Mouse (Mus musculus) stomach, embryonic 14.5 days (tissue): ENCODE measurements around the gene Opalin. TPM values are rescaled to one million over a fixed set of nuclear protein-coding genes. Genes with fewer than 3 reads are reported as not detected.

ENCODE experiments used
- ATAC-seq: fragments of 200-750 bp; cut with Nextera tagmentation; 2 replicates; pipeline ENCODE4 v1.8.0; 2017; ENCODE audit warnings: low read depth, moderate TSS enrichment; ENCODE audit not compliant: insufficient number of reproducible peaks, insufficient read depth, low FRiP score
- H3K27ac ChIP-seq: fragments of 300-500 bp; sonication (generic); 2 replicates; pipeline ENCODE4 v1.5.1; 2014; ENCODE audit warnings: mild to moderate bottlenecking, low read length, moderate library complexity, mixed read lengths
- H3K27me3 ChIP-seq: fragments of 300-500 bp; sonication (generic); 2 replicates; pipeline ENCODE4 v1.6.1; 2014; ENCODE audit warnings: low read length, control low read depth, mixed read lengths; ENCODE audit not compliant: control insufficient read depth, insufficient read depth
- H3K36me3 ChIP-seq: fragments of 300-500 bp; sonication (generic); 2 replicates; pipeline ENCODE4 v1.6.1; 2014; ENCODE audit warnings: mild to moderate bottlenecking, control low read depth, low read length, moderate library complexity, mixed read lengths; ENCODE audit not compliant: control insufficient read depth, insufficient read depth
- H3K4me1 ChIP-seq: fragments of 300-500 bp; sonication (generic); 2 replicates; pipeline ENCODE4 v1.6.1; 2014; ENCODE audit warnings: low read length, control low read depth, mixed read lengths; ENCODE audit not compliant: control insufficient read depth, insufficient read depth
- H3K4me2 ChIP-seq: fragments of 300-500 bp; sonication (generic); replicated peaks from 2 replicates; pipeline ENCODE4 v1.6.1; 2014; ENCODE audit warnings: low read depth, low read length, control low read depth
- H3K4me3 ChIP-seq: fragments of 300-500 bp; sonication (generic); 2 replicates; pipeline ENCODE4 v1.5.1; 2014; ENCODE audit warnings: low read depth, low read length, control low read depth
- H3K9ac ChIP-seq: fragments of 300-500 bp; sonication (generic); replicated peaks from 2 replicates; pipeline ENCODE4 v1.6.1; 2014; ENCODE audit warnings: low read depth, mild to moderate bottlenecking, control low read depth, low read length, moderate library complexity, mixed read lengths
- H3K9me3 ChIP-seq: fragments of 300-500 bp; sonication (generic); 2 replicates; pipeline ENCODE4 v1.6.1; 2016; ENCODE audit warnings: low read depth, low read length, control low read depth; ENCODE audit not compliant: control insufficient read depth
- WGBS: fragments of 180-500 bp; shearing (Covaris S2); extraction: QIAGEN DNeasy Blood & Tissue Kit; methylation state at CpG from one replicate; pipeline ENCODE4 v1.1.7; 2014; 5-methylcytosine and 5-hydroxymethylcytosine counted together
- polyA plus RNA-seq: library from polyadenylated mRNA; unstranded; fragments of >200 nt; fragmentation: Nextera tagmentation; extraction: Ambion mirVana; gene quantifications from 2 replicates; pipeline ENCODE4 v1.2.1, GENCODE M21; 2014

Opalin gene
- polyA plus RNA-seq, 1 experiment from 2014 or later = not detected

DNA sequence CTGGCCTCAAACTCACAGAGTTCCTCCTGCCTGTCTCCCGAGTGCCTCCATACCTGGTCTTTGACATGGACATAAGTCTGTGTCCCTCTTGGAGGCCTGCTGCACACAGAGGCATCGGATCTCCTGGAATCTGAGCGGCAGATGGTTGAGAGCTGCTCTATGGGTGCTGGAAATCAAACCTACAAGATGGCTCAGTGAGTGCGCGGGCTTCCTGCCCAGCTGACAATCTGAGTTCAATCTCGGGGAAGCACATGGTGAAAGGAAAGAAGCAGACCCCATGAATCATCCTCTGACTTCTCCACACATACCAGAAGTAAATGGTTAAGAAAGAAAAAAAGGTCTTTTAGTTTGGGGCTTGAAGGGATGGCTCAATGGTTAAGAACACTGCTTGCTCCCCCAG is 45.0 kb downstream of the Opalin start:
- Histone ChIP-seq H3K4me2 (no peak overlapping the region), H3K9ac (no peak overlapping the region), H3K4me3 (no peak overlapping the region), H3K27ac (no peak overlapping the region), H3K27me3 (no peaks in the 10 kb centered on the region), H3K9me3 (no peaks in the 10 kb centered on the region), H3K36me3 (no peaks in the 10 kb centered on the region), H3K4me1 (no peaks in the 10 kb centered on the region)
- 77% methylated on average over 6 of the region's 6 CpGs for WGBS
- ATAC-seq = no peak

DNA sequence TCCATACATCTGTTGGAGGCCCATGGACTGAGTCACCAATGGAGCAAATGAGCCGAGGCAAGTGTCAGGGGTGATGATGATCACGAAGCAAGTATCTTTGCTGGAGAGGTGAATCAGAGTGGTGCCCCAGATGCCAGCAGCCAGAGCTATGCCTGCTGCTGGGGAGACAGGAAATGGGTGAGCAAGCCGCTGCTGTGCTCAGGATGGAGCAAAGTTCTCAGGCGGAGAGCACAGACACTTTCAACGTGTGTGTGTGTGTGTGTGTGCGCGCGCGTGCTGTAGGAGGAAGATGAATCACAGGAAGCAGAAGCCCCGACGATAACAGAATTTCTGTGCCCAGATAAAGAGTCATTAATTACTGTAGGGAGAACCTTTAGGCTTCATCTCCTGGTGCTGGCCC is 45.9 kb downstream of the Opalin start:
- Histone ChIP-seq H3K4me1 (no peaks in the 10 kb centered on the region), H3K4me3 (no peak overlapping the region), H3K9me3 (no peaks in the 10 kb centered on the region), H3K9ac (no peak overlapping the region), H3K27ac (no peak overlapping the region), H3K27me3 (no peaks in the 10 kb centered on the region), H3K4me2 (no peak overlapping the region), H3K36me3 (no peaks in the 10 kb centered on the region)
- WGBS = 54% methylated on average over 11 of the region's 11 CpGs
- ATAC-seq = no peak

DNA sequence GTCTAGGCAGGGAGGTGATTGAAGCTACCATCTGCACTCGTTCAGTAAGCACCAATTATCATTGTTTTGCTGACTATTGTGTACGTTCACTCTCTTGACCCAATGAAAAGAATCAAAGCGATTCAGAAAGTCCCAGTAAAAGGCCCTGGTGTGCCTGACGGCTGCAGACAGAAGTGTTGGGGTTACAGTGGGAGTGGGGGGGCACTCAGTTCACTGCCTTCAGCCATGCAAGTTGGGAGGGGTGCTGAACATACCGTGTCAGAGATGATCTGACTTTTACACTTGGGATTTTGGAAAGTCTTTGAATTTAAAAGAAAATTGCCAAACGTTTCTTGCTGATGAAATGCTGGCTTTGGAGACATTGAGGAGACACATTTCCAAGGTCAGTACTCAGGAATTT is 46.8 kb downstream of the Opalin start:
- no peaks in the 10 kb centered on the region for H3K4me1 ChIP-seq
- 68% methylated on average over 6 of the region's 6 CpGs for WGBS
- no peak overlapping the region for H3K4me2 ChIP-seq
- H3K27ac ChIP-seq = no peak overlapping the region
- H3K4me3 ChIP-seq = no peak overlapping the region
- no peaks in the 10 kb centered on the region for H3K36me3 ChIP-seq
- H3K9me3 ChIP-seq = no peaks in the 10 kb centered on the region
- no peak for ATAC-seq
- no peaks in the 10 kb centered on the region for H3K27me3 ChIP-seq
- no peak overlapping the region for H3K9ac ChIP-seq

DNA sequence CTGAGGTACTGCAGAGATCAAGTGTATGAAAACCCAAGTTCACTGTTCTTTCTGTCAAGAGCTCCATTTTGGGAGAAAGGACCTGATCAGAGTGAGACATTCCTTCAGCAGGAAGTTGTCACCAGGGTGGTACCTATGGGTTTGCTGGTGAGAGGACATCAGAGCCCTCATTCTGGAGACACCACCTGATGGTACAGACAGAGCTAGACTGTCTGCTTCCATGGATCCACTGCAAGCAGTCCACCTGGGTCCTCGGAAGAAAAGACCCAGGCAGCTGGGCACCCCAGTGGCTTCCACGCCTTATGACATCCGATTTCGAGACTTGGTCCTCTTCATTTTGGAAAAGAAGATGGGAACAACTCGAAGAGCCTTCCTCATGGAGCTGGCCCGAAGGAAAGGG is 47.7 kb downstream of the Opalin start, which contains the start of gene Dntt:
Gene Dntt, plus strand, starts transcription at position 57 of the 400 bp plus-strand sequence.
- H3K27ac ChIP-seq = no peak within 1 kb of the TSS
- no peak within 1 kb of the TSS for H3K4me2 ChIP-seq
- H3K27me3 ChIP-seq = no peaks in the 10 kb centered on the region
- H3K36me3 ChIP-seq = no peaks in the 10 kb centered on the region
- H3K4me1 ChIP-seq = no peaks in the 10 kb centered on the region
- H3K9ac ChIP-seq = no peak within 1 kb of the TSS
- no peaks in the 10 kb centered on the region for H3K9me3 ChIP-seq
- no peak for ATAC-seq
- H3K4me3 ChIP-seq = no peak within 1 kb of the TSS
- 85% methylated on average over 6 of the region's 6 CpGs for WGBS

DNA sequence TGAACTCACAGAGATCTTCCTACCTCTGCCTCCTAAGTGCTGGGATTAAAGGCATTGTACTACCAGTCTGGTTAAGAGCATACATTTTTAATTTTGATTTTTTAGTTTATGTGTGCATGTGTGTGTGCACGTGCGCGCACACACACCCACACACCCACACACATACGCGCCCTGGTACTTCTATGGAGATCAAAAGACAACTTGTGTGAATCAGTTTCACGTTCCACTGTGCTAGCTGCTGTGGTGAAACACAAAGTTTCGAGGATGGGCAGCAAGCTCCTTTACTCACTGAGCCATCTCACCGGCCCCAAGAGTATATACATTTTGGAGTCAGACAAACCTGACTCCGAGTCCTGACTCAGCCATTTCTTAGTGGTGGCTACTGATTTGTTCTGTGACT is 49.3 kb downstream of the Opalin start:
- Histone ChIP-seq H3K9ac (no peak overlapping the region), H3K27me3 (no peaks in the 10 kb centered on the region), H3K4me3 (no peak overlapping the region), H3K4me2 (no peak overlapping the region), H3K4me1 (no peaks in the 10 kb centered on the region), H3K9me3 (no peaks in the 10 kb centered on the region), H3K27ac (no peak overlapping the region), H3K36me3 (no peaks in the 10 kb centered on the region)
- ATAC-seq = no peak
- 93% methylated on average over 9 of the region's 9 CpGs for WGBS

DNA sequence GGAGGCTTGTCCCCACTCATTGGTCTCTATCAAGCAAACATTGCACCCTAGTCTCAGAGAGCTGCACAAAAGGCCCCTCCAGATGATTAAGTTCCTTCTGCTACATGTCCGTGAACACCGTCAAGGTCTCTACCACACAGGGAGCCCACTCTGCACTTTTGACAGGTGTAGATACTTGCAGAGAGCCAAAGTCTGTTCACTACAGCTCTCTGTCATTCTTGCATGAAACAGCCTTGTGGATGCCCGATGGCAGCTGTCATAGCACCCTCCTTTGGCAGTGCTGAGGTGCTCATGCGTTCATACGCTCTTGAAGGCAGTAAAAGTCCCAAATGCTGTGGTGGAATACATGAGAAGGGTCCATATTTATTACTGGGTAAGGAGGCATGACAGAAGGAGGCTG is 49.9 kb downstream of the Opalin start:
- 88% methylated on average over 5 of the region's 5 CpGs for WGBS
- H3K4me2 ChIP-seq = no peak overlapping the region

DNA sequence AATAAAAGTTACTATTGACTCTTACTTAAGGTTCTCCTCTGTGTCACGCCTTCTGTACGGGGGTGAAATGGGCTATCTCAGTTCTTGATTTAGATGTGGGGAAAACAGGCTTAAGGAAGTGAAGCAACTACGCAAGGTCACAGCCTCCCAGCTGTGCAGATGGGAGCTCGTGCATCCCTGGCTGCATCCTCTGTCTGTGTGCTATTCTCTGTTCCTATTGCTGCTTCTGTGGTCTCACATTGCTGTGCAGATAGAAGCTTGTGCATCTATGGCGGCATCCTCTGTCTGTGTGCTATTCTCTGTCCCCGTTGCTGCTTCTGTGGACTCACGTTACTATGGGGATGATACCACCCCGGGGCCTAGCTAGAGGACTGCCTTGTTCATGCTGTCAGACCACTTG is 50.4 kb downstream of the Opalin start:
- 81% methylated on average over 8 of the region's 8 CpGs for WGBS
- H3K36me3 ChIP-seq = no peaks in the 10 kb centered on the region
- no peak overlapping the region for H3K4me2 ChIP-seq
- no peak overlapping the region for H3K9ac ChIP-seq
- H3K4me3 ChIP-seq = no peak overlapping the region
- no peak for ATAC-seq
- H3K9me3 ChIP-seq = no peaks in the 10 kb centered on the region
- no peak overlapping the region for H3K27ac ChIP-seq
- no peaks in the 10 kb centered on the region for H3K4me1 ChIP-seq
- no peaks in the 10 kb centered on the region for H3K27me3 ChIP-seq

More for the DNA sequence above, 49.9 kb downstream of the Opalin start:
- Histone ChIP-seq H3K27ac (no peak overlapping the region), H3K27me3 (no peaks in the 10 kb centered on the region), H3K9ac (no peak overlapping the region), H3K4me3 (no peak overlapping the region), H3K4me1 (no peaks in the 10 kb centered on the region), H3K36me3 (no peaks in the 10 kb centered on the region), H3K9me3 (no peaks in the 10 kb centered on the region)
- no peak for ATAC-seq

DNA sequence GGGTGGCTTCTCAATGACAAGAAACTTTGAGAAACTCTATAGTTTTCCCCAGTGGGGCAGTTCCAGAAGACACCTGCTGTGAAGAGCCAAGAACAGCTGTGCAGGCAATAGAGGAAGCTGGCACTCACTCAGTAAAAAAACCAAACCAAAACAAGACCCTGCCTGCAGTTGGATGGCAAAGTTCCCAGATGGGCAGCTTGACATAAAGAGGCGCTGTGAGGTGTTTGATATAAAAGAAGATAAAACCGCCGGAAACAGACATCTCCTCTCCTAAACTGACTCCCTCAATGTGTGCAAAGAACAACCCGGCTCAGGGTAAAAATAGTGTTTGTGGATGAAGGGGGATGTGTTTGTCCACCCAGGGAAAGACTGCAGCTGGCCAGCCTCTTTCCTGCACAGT is 54.7 kb downstream of the Opalin start:
- H3K4me3 ChIP-seq = no peak overlapping the region
- no peak overlapping the region for H3K27ac ChIP-seq
- H3K9ac ChIP-seq = no peak overlapping the region
- no peak overlapping the region for H3K4me2 ChIP-seq
- no peaks in the 10 kb centered on the region for H3K9me3 ChIP-seq
- no peaks in the 10 kb centered on the region for H3K36me3 ChIP-seq
- 82% methylated on average over 4 of the region's 4 CpGs for WGBS
- H3K27me3 ChIP-seq = no peaks in the 10 kb centered on the region
- H3K4me1 ChIP-seq = no peaks in the 10 kb centered on the region
- no peak for ATAC-seq

DNA sequence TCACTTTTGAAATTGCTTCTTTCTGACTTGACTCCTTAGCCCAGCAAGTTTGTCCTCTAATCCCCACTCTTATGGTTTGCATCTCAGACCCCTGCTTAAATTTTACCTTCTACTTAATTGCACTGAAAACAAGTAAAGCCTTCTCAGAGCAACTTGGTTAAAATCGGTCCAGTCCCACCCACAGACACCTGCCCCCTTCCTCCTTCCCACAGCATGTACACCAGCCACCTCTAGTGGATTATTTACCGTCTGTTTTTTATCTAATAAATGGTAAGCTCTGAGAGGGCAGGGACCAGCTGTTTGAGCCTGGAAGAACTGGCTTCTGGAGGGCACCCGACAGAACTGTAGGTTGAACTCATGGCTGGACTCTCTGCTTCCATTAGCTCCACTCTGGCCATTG is 56.4 kb downstream of the Opalin start:
- no peaks in the 10 kb centered on the region for H3K4me1 ChIP-seq
- H3K4me3 ChIP-seq = no peak overlapping the region
- 56% methylated on average over 3 of the region's 3 CpGs for WGBS
- H3K27me3 ChIP-seq = no peaks in the 10 kb centered on the region
- H3K27ac ChIP-seq = no peak overlapping the region
- H3K36me3 ChIP-seq = no peaks in the 10 kb centered on the region
- H3K9me3 ChIP-seq = no peaks in the 10 kb centered on the region
- H3K9ac ChIP-seq = no peak overlapping the region
- ATAC-seq = no peak
- H3K4me2 ChIP-seq = no peak overlapping the region
